Mouse (Mus musculus) cerebellum, adult 2 months (tissue): ENCODE results near the gene Foxo4. TPM values are rescaled to one million over a fixed set of nuclear protein-coding genes. Genes with fewer than 3 reads are reported as not detected.

ENCODE experiments used
- DNase-seq, 2 experiments: peaks; one replicate each; pipeline ENCODE4 v3.0.0; 2021
- H3K27ac ChIP-seq: fragments of 200-500 bp; 2 replicates; pipeline ENCODE4 v1.5.1; 2012; ENCODE audit warnings: low read length, control low read depth, inconsistent platforms; ENCODE audit not compliant: insufficient read depth
- H3K27me3 ChIP-seq: fragments of 200-500 bp; 2 replicates; pipeline ENCODE4 v1.6.1; 2012; ENCODE audit warnings: inconsistent platforms, mild to moderate bottlenecking, low read length, moderate library complexity; ENCODE audit not compliant: control insufficient read depth, insufficient read depth
- H3K4me1 ChIP-seq: fragments of 200-500 bp; 2 replicates; pipeline ENCODE4 v1.6.1; 2011; ENCODE audit warnings: low read length; ENCODE audit not compliant: control insufficient read depth, insufficient read depth
- H3K4me3 ChIP-seq: fragments of 200-500 bp; replicated peaks from 2 replicates; pipeline ENCODE3; 2011; ENCODE audit warnings: mild to moderate bottlenecking, low read depth, low read length, control low read depth; ENCODE audit not compliant: insufficient read depth
- CTCF ChIP-seq: fragments of 200-500 bp; IDR thresholded peaks from 2 replicates; pipeline ENCODE4 v1.5.1; 2011; ENCODE audit warnings: low read depth, mild to moderate bottlenecking, control low read depth, low read length, moderate library complexity, borderline replicate concordance; ENCODE audit not compliant: insufficient read depth
- POLR2A ChIP-seq: fragments of 200-500 bp; IDR thresholded peaks from 2 replicates; pipeline ENCODE4 v1.6.1; 2011; ENCODE audit warnings: low read length, control low read depth, borderline replicate concordance; ENCODE audit not compliant: insufficient read depth
- WGBS: fragments of 180-500 bp; shearing (Covaris S2); methylation state at CpG from one replicate; pipeline ENCODE4 v1.1.7; 2018; 5-methylcytosine and 5-hydroxymethylcytosine counted together
- polyA plus RNA-seq: library from polyadenylated mRNA; depleted of rRNA; stranded (reverse); fragments of >200 nt; gene quantifications from 2 replicates; pipeline ENCODE4 v1.2.3, GENCODE M21; 2012

The Foxo4 gene
- polyA plus RNA-seq, 1 experiment: 14.9 TPM

- DNase-seq: no peak
- Histone ChIP-seq H3K27ac (no peak overlapping the region), H3K4me3 (no peak overlapping the region), H3K4me1 (no peaks in the 10 kb centered on the region), H3K27me3 (no peaks in the 10 kb centered on the region)
- TF ChIP-seq CTCF (no peak), POLR2A (no peak)
- 89% methylated on average over 14 of the region's 14 CpGs for WGBS
Observed at GRCm38 (mm10) chrX:101285953-101286670, 31.8 kb downstream of the Foxo4 start.

- DNase-seq: no peak
- TF ChIP-seq POLR2A: no peak
- no peak for TF ChIP-seq CTCF
- WGBS: 86% methylated on average over 3 of the region's 3 CpGs
- no peak overlapping the region for H3K4me3 ChIP-seq
- H3K27ac ChIP-seq: no peak overlapping the region
- no peaks in the 10 kb centered on the region for H3K27me3 ChIP-seq
- no peaks in the 10 kb centered on the region for H3K4me1 ChIP-seq
Observed at GRCm38 (mm10) chrX:101287543-101287942, 33.2 kb downstream of the Foxo4 start.

- no peaks in the 10 kb centered on the region for H3K4me1 ChIP-seq
- no peak for DNase-seq
- TF ChIP-seq CTCF (no peak), POLR2A (no peak)
- WGBS: 93% methylated on average over 6 of the region's 6 CpGs
- no peak overlapping the region for H3K4me3 ChIP-seq
- H3K27ac ChIP-seq: no peak overlapping the region
- H3K27me3 ChIP-seq: no peaks in the 10 kb centered on the region
Observed at GRCm38 (mm10) chrX:101288432-101288831, 34.1 kb downstream of the Foxo4 start.

GRCm38 (mm10) chrX:101289037-101289436 lies 34.7 kb downstream of the Foxo4 start:
- Histone ChIP-seq H3K4me1 (no peaks in the 10 kb centered on the region), H3K27me3 (no peaks in the 10 kb centered on the region), H3K4me3 (no peak overlapping the region), H3K27ac (no peak overlapping the region)
- TF ChIP-seq CTCF (no peak), POLR2A (no peak)
- WGBS: 95% methylated on average over 7 of the region's 7 CpGs
- no peak for DNase-seq

GRCm38 (mm10) chrX:101290111-101290510 lies 35.8 kb downstream of the Foxo4 start:
- H3K27ac ChIP-seq: no peak overlapping the region
- no peak for TF ChIP-seq POLR2A
- TF ChIP-seq CTCF: no peak
- DNase-seq: no peak
- no peaks in the 10 kb centered on the region for H3K27me3 ChIP-seq
- no peaks in the 10 kb centered on the region for H3K4me1 ChIP-seq
- 83% methylated on average over 10 of the region's 10 CpGs for WGBS
- no peak overlapping the region for H3K4me3 ChIP-seq

- 7% methylated on average over 21 of the region's 24 CpGs for WGBS
- H3K27me3 ChIP-seq: no peaks in the 10 kb centered on the region
- peak; percentile 56; the same call in 1 of the 2 replicates for TF ChIP-seq POLR2A
- TF ChIP-seq CTCF: no peak
- DNase-seq: peak; percentile 65 to 71
- H3K4me1 ChIP-seq: peaks cover 7% of the 10 kb centered on the region; the same call in 1 of the 2 replicates
- peak within 1 kb of the TSS; percentile 86 for H3K27ac ChIP-seq
- H3K4me3 ChIP-seq: peak within 1 kb of the TSS; percentile 94
Observed at GRCm38 (mm10) chrX:101299055-101299454, 44.7 kb downstream of the Foxo4 start, which contains the start of gene Nlgn3. TSS of gene Nlgn3 (plus strand) at chrX:101299168.

GRCm38 (mm10) chrX:101299473-101300426 lies 45.4 kb downstream of the Foxo4 start:
- H3K4me1 ChIP-seq: peaks cover 14% of the 10 kb centered on the region; the same call in 1 of the 2 replicates
- peak overlapping the region; percentile 94 for H3K4me3 ChIP-seq
- DNase-seq: no peak
- WGBS: 2% methylated on average over 13 of the region's 13 CpGs
- peak overlapping the region; percentile 86 for H3K27ac ChIP-seq
- H3K27me3 ChIP-seq: no peaks in the 10 kb centered on the region
- TF ChIP-seq POLR2A (no peak), CTCF (no peak)
